Mouse (Mus musculus): ENCODE measurements at regions not wholly inside any gene's neighbourhood (a gene's known extent, or its start where the extent isn't known, plus 50 kb on each side); places are given as distances from the start of the nearest gene placed in this dataset.
A peak's percentile ranks its signal among the peaks of the same experiment; 100 is the strongest.

- no peak overlapping the region for H3K27ac ChIP-seq (ENCODE audit: insufficient read depth, low read length)
- TF ChIP-seq POLR2A (IDR thresholded peaks at IDR 0.05; ENCODE audit: low read depth, low read length) (no peak), CTCF (IDR thresholded peaks at IDR 0.05; ENCODE audit: borderline replicate concordance, insufficient read depth, low read length) (no peak)
- no peaks in the 10 kb centered on the region for H3K4me1 ChIP-seq (ENCODE audit: control insufficient read depth, insufficient read depth, low read length)
Measured at GRCm38 (mm10) chr10:111111020-111111419, 53.5 kb upstream of the Osbpl8 start.

GRCm38 (mm10) chr10:111108658-111109633, 55.6 kb upstream of the Osbpl8 start:
- no peaks in the 10 kb centered on the region for H3K4me1 ChIP-seq (ENCODE audit: control insufficient read depth, insufficient read depth, low read length)
- no peak for TF ChIP-seq POLR2A (IDR thresholded peaks at IDR 0.05; ENCODE audit: low read depth, low read length)
- peak; percentile 31; the same call in 1 of the 2 replicates for TF ChIP-seq CTCF (IDR thresholded peaks at IDR 0.05; ENCODE audit: borderline replicate concordance, insufficient read depth, low read length)
- peak overlapping the region; percentile 40 for H3K4me3 ChIP-seq (ENCODE audit: insufficient read depth, low read length)
- H3K27ac ChIP-seq (ENCODE audit: insufficient read depth, low read length), result no peak overlapping the region

More at GRCm38 (mm10) chr10:111111020-111111419, 53.5 kb upstream of the Osbpl8 start:
- H3K4me3 ChIP-seq (ENCODE audit: insufficient read depth, low read length), result no peak overlapping the region

- Histone ChIP-seq H3K27ac (ENCODE audit: insufficient read depth, low read length) (no peak overlapping the region), H3K4me3 (ENCODE audit: insufficient read depth, low read length) (no peak overlapping the region), H3K4me1 (ENCODE audit: control insufficient read depth, insufficient read depth, low read length) (no peaks in the 10 kb centered on the region)
- TF ChIP-seq CTCF (IDR thresholded peaks at IDR 0.05; ENCODE audit: borderline replicate concordance, insufficient read depth, low read length) (no peak), POLR2A (IDR thresholded peaks at IDR 0.05; ENCODE audit: low read depth, low read length) (no peak)
Measured at GRCm38 (mm10) chr10:111107852-111108251, 56.7 kb upstream of the Osbpl8 start.

GRCm38 (mm10) chr10:111107387-111107786, 57.2 kb upstream of the Osbpl8 start:
- TF ChIP-seq POLR2A (IDR thresholded peaks at IDR 0.05; ENCODE audit: low read depth, low read length) (no peak), CTCF (IDR thresholded peaks at IDR 0.05; ENCODE audit: borderline replicate concordance, insufficient read depth, low read length) (no peak)
- H3K4me1 ChIP-seq (ENCODE audit: control insufficient read depth, insufficient read depth, low read length), result no peaks in the 10 kb centered on the region

GRCm38 (mm10) chr10:111106411-111106810, 58.1 kb upstream of the Osbpl8 start:
- no peaks in the 10 kb centered on the region for H3K4me1 ChIP-seq (ENCODE audit: control insufficient read depth, insufficient read depth, low read length)
- no peak for TF ChIP-seq POLR2A (IDR thresholded peaks at IDR 0.05; ENCODE audit: low read depth, low read length)
- no peak for TF ChIP-seq CTCF (IDR thresholded peaks at IDR 0.05; ENCODE audit: borderline replicate concordance, insufficient read depth, low read length)
- no peak overlapping the region for H3K27ac ChIP-seq (ENCODE audit: insufficient read depth, low read length)
- H3K4me3 ChIP-seq (ENCODE audit: insufficient read depth, low read length), result no peak overlapping the region

More at GRCm38 (mm10) chr10:111107387-111107786, 57.2 kb upstream of the Osbpl8 start:
- H3K4me3 ChIP-seq (ENCODE audit: insufficient read depth, low read length), result no peak overlapping the region
- H3K27ac ChIP-seq (ENCODE audit: insufficient read depth, low read length), result no peak overlapping the region

- Histone ChIP-seq H3K27ac (ENCODE audit: insufficient read depth, low read length) (no peak overlapping the region), H3K4me3 (ENCODE audit: insufficient read depth, low read length) (no peak overlapping the region), H3K4me1 (ENCODE audit: control insufficient read depth, insufficient read depth, low read length) (no peaks in the 10 kb centered on the region)
- TF ChIP-seq POLR2A (IDR thresholded peaks at IDR 0.05; ENCODE audit: low read depth, low read length), result no peak
- TF ChIP-seq CTCF (IDR thresholded peaks at IDR 0.05; ENCODE audit: borderline replicate concordance, insufficient read depth, low read length), result no peak
Measured at GRCm38 (mm10) chr10:111105662-111106061, 58.9 kb upstream of the Osbpl8 start.

- H3K4me3 ChIP-seq (ENCODE audit: insufficient read depth, low read length), result no peak overlapping the region
- no peaks in the 10 kb centered on the region for H3K4me1 ChIP-seq (ENCODE audit: control insufficient read depth, insufficient read depth, low read length)
- TF ChIP-seq POLR2A (IDR thresholded peaks at IDR 0.05; ENCODE audit: low read depth, low read length), result no peak
- TF ChIP-seq CTCF (IDR thresholded peaks at IDR 0.05; ENCODE audit: borderline replicate concordance, insufficient read depth, low read length), result no peak
- no peak overlapping the region for H3K27ac ChIP-seq (ENCODE audit: insufficient read depth, low read length)
Measured at GRCm38 (mm10) chr10:111103512-111103911, 61.0 kb upstream of the Osbpl8 start.

GRCm38 (mm10) chr10:111103086-111103485, 61.5 kb upstream of the Osbpl8 start:
- Histone ChIP-seq H3K4me1 (ENCODE audit: control insufficient read depth, insufficient read depth, low read length) (no peaks in the 10 kb centered on the region), H3K27ac (ENCODE audit: insufficient read depth, low read length) (no peak overlapping the region), H3K4me3 (ENCODE audit: insufficient read depth, low read length) (no peak overlapping the region)
- no peak for TF ChIP-seq POLR2A (IDR thresholded peaks at IDR 0.05; ENCODE audit: low read depth, low read length)
- no peak for TF ChIP-seq CTCF (IDR thresholded peaks at IDR 0.05; ENCODE audit: borderline replicate concordance, insufficient read depth, low read length)

- peak overlapping the region; percentile 34 for H3K27ac ChIP-seq (ENCODE audit: insufficient read depth, low read length)
Measured at GRCm38 (mm10) chr10:111101901-111102761, 62.4 kb upstream of the Osbpl8 start.

More at GRCm38 (mm10) chr10:111101901-111102761, 62.4 kb upstream of the Osbpl8 start:
- no peaks in the 10 kb centered on the region for H3K4me1 ChIP-seq (ENCODE audit: control insufficient read depth, insufficient read depth, low read length)
- H3K4me3 ChIP-seq (ENCODE audit: insufficient read depth, low read length), result no peak overlapping the region
- TF ChIP-seq CTCF (IDR thresholded peaks at IDR 0.05; ENCODE audit: borderline replicate concordance, insufficient read depth, low read length) (no peak), POLR2A (IDR thresholded peaks at IDR 0.05; ENCODE audit: low read depth, low read length) (no peak)
